Mouse (Mus musculus) stomach, postnatal 0 days (tissue): ENCODE measurements around the gene Isca1.

Experiments
- CTCF ChIP-seq: IDR thresholded peaks from 2 replicates; pipeline ENCODE4 v1.5.1; 2016; ENCODE audit warnings: antibody characterized with exemption, low read depth, mild to moderate bottlenecking, moderate library complexity
- EP300 ChIP-seq: optimal IDR thresholded peaks from 2 replicates; pipeline ENCODE3; 2016; ENCODE audit warnings: antibody characterized with exemption

DNA sequence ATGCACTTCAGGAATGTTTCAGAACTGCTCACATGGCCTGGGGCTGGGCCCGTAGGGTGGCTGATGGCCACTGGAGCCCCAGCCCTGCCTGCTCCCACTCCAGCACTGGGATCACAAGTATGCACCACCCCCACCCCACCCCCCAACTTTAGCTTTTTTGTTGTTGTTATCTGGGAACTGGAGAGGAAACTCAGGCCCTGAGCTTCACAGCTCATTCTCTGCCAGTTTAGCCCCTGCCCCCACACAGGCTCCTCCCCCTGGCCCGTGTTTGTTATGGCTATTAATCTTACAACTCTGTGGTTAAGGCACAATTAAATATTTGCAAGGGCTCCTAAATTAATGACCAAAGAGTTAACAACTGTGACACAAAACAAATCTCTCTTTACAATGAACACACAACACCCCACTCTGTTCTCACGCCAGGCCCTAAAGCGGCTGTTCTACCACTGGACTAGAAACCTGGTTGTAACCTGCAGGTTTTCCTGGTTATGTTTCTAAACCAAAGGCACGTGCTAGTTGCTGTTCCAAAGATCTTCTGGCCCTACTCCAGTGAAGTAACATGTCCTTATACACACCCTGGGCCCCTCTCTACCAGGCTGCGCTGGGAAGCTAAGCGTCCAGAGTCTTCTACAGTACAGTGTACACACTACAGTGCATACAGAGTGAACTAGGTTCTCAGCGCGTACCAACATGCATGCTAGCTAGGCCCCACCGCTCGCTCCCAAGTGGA, 2.7 kb downstream of the Isca1 start:
- TF ChIP-seq CTCF: no peak
- no peak for TF ChIP-seq EP300
